19 mouse cellular contexts compared by ENCODE assay signal in the genomic region with DNA sequence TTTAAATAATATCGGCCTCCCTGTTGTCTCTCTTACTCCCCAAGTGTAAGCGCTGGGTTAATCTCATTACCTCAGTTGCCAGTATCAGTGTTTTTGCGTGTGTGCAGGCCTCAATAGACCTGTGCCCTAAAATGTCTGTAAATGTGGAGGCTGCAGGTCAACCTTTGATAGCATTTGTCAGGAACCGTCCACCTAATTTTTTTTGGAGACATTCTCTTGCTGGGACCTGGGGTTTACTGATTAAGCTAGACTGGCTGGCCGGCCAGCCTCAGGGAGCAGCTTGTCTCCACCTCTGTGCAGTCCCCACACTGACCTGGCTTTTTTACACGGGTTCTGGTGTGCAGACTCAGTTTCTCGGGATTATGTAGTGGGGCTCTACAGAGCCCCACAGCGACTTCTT. TPM values are rescaled to one million over a fixed set of nuclear protein-coding genes. Genes with fewer than 3 reads are reported as not detected.
A peak's percentile ranks its signal among the peaks of the same experiment; 100 is the strongest.
DNase-seq lines count a peak whose midpoint lies in the region; ATAC-seq lines count a peak whose summit lies in the region.
"Had no signal": no experiment of that assay in that cellular context is flagged by ENCODE, and none has a peak within 500 bp of the region (broad histone marks: within the 10 kb centered on the region; RNA-seq: fewer than 3 reads in every experiment).

No protein-coding gene starts in this region.

- DNase-seq in kidney, adult 9 months = peak; percentile 49
- peak; percentile 70 for DNase-seq in c-Kit-positive CD71-positive TER-119-negative erythroid progenitor cells, embryonic 14.5 days (ENCODE audit: low read depth)
- DNase-seq in lung, postnatal 36 days = no peak
- no peak for DNase-seq in MN1 (ENCODE audit: low spot score)
- DNase-seq in frontal cortex, postnatal 25 days (ENCODE audit: low spot score in 2 of 2) = no peak
- DNase-seq: cerebellum, adult 9-11 months; layer of hippocampus, postnatal 36 days; left cerebral cortex, postnatal 4 days; thymus, postnatal 36 days had no signal

- H3K36me3 ChIP-seq in kidney, embryonic 16.5 days (ENCODE audit: insufficient read depth, low read length) = no peaks in the 10 kb centered on the region; the same call in 1 of the 2 replicates
- no peaks in the 10 kb centered on the region for H3K36me3 ChIP-seq in liver, embryonic 16.5 days (ENCODE audit: control insufficient read depth, insufficient read depth)
- H3K36me3 ChIP-seq: hindbrain, embryonic 15.5 days; lung, embryonic 15.5 days; midbrain, embryonic 10.5 days had no signal

- peaks cover 50% of the 10 kb centered on the region for H3K4me1 ChIP-seq in kidney, embryonic 16.5 days (ENCODE audit: insufficient read depth, low read length)
- H3K4me1 ChIP-seq in liver, embryonic 16.5 days (ENCODE audit: control insufficient read depth, low read depth, low read length) = peaks cover 75% of the 10 kb centered on the region

- ATAC-seq in kidney, embryonic 16.5 days (ENCODE audit: low FRiP score, low TSS enrichment) = no peak
- peak; percentile 85 for ATAC-seq in erythroid progenitor cell, adult 5-6 weeks (replicated peaks; ENCODE audit: low FRiP score, poor library complexity, severe bottlenecking)
- ATAC-seq in liver, embryonic 16.5 days (ENCODE audit: low read depth) = peak; percentile 82
- ATAC-seq: Patski had no signal

- no peak overlapping the region for H3K9ac ChIP-seq in kidney, embryonic 16.5 days (replicated peaks; ENCODE audit: low read length)
- no peak overlapping the region; the same call in none of the 2 replicates for H3K9ac ChIP-seq in liver, embryonic 16.5 days (ENCODE audit: low read depth, low read length)
- H3K9ac ChIP-seq: hindbrain, embryonic 15.5 days; lung, embryonic 15.5 days had no signal

- H3K4me2 ChIP-seq in kidney, embryonic 16.5 days (replicated peaks; ENCODE audit: low read depth, low read length) = no peak overlapping the region
- peak overlapping the region; percentile 49 for H3K4me2 ChIP-seq in liver, embryonic 16.5 days (ENCODE audit: low read depth, low read length)
- H3K4me2 ChIP-seq: hindbrain, embryonic 15.5 days; lung, embryonic 15.5 days had no signal

- no peaks in the 10 kb centered on the region for H3K27me3 ChIP-seq in kidney, embryonic 16.5 days (ENCODE audit: insufficient read depth, low read length)
- H3K27me3 ChIP-seq in liver, embryonic 16.5 days (ENCODE audit: control insufficient read depth, insufficient read depth, low read depth, low read length) = no peaks in the 10 kb centered on the region
- H3K27me3 ChIP-seq: hindbrain, embryonic 15.5 days; lung, embryonic 15.5 days; Patski had no signal

- H3K4me3 ChIP-seq in kidney, embryonic 16.5 days (ENCODE audit: low read length) = no peak overlapping the region
- H3K4me3 ChIP-seq in liver, embryonic 16.5 days (ENCODE audit: low read depth, low read length) = no peak overlapping the region
- H3K4me3 ChIP-seq: embryonic facial prominence, embryonic 10.5 days; hindbrain, embryonic 15.5 days; lung, embryonic 15.5 days; midbrain, embryonic 10.5 days; myocyte had no signal

- H3K27ac ChIP-seq in kidney, embryonic 16.5 days (ENCODE audit: low read length) = no peak overlapping the region
- peak overlapping the region; percentile 75 for H3K27ac ChIP-seq in liver, embryonic 16.5 days (ENCODE audit: low read length)
- H3K27ac ChIP-seq: embryonic facial prominence, embryonic 10.5 days; hindbrain, embryonic 15.5 days; kidney, postnatal 0 days; lung, embryonic 15.5 days; midbrain, embryonic 10.5 days had no signal

- no peaks in the 10 kb centered on the region for H3K9me3 ChIP-seq in kidney, embryonic 16.5 days (ENCODE audit: low read length)
- H3K9me3 ChIP-seq in liver, embryonic 16.5 days (replicated peaks; ENCODE audit: control insufficient read depth, low read length) = no peaks in the 10 kb centered on the region
- H3K9me3 ChIP-seq: embryonic facial prominence, embryonic 10.5 days; hindbrain, embryonic 15.5 days; lung, embryonic 15.5 days; midbrain, embryonic 10.5 days had no signal

- WGBS in kidney, embryonic 16.5 days = 65% methylated on average over 8 of the region's 8 CpGs
- 11% methylated on average over 8 of the region's 8 CpGs for WGBS in liver, embryonic 16.5 days (ENCODE audit: insufficient replicate concordance)

RNA-seq across cellular contexts. Expression of a gene that starts 30.4 kb away (rescaled TPM):
- 18.3 and 22.4 TPM in 2 replicates for polyA plus RNA-seq in kidney, embryonic 16.5 days (2015; fragmentation: Nextera tagmentation; extraction: Ambion mirVana)
- total RNA-seq in erythroid progenitor cell, adult 5-6 weeks (2015; ENCODE audit: low replicate concordance) = 25.2 and 45.0 TPM in 2 replicates
- total RNA-seq in erythroid progenitor cell, adult 5-6 weeks (2017; ENCODE audit: low replicate concordance) = 46.6 and 61.2 TPM in 2 replicates
- 5.8 and 6.0 TPM in 2 replicates for polyA plus RNA-seq in liver, embryonic 16.5 days (2015; fragmentation: Nextera tagmentation; extraction: Ambion mirVana)

Comparison
In these comparisons a context has a peak if more than half of its experiments do, and no peak if none do; other contexts are left out.
1. DNase-seq: peak in kidney, adult 9 months (single experiment) and c-Kit-positive CD71-positive TER-119-negative erythroid progenitor cells, embryonic 14.5 days (single experiment); none in lung, postnatal 36 days (single experiment), MN1 (single experiment) and frontal cortex, postnatal 25 days (0 of 2).